7 mouse cellular contexts compared by ENCODE assay signal in the genomic region with DNA sequence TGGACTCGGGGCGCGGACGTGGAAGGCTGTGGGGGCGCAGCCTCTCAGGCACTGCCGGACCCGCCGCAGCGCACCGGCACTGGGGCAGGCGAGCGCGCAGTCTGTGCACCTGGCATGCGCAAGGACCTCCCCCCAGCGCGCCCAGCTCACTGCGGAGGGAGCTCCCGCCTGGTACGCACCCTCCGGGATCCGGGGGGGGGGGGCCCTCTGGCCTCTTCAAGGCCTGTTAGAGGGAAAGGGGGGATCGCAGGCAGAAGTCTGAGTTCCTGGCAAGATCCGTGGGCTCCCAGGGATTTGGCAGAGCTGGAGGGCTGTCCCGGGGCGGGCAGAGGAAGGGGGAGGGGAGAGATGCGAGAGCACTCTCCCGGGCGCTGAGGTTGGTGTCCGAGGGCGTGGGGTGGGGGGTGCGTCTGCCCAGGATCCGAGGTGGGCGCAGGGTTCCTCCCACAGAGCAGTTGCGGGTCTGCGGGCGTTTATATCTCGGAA. TPM values are rescaled to one million over a fixed set of nuclear protein-coding genes. Genes with fewer than 3 reads are reported as not detected.
DNase-seq lines count a peak whose midpoint lies in the region; ATAC-seq lines count a peak whose summit lies in the region.

No protein-coding gene starts in this region.

- no peaks in the 10 kb centered on the region for H3K27me3 ChIP-seq in forebrain, embryonic 14.5 days (replicated peaks; ENCODE audit: control insufficient read depth, insufficient read depth, low read length)
- no peaks in the 10 kb centered on the region; the same call in 1 of the 2 replicates for H3K27me3 ChIP-seq in neural tube, embryonic 11.5 days (ENCODE audit: control insufficient read depth, insufficient read depth, low read length)

- H3K9me3 ChIP-seq in forebrain, embryonic 14.5 days (replicated peaks; ENCODE audit: control insufficient read depth, low read length) = no peaks in the 10 kb centered on the region
- no peaks in the 10 kb centered on the region for H3K9me3 ChIP-seq in neural tube, embryonic 11.5 days (ENCODE audit: control insufficient read depth, low read length)

- peak overlapping the region; percentile 63 for H3K4me2 ChIP-seq in forebrain, embryonic 14.5 days (ENCODE audit: low read length)
- peak overlapping the region; percentile 71 for H3K4me2 ChIP-seq in neural tube, embryonic 11.5 days (ENCODE audit: low read depth)

- intact Hi-C loops in left cerebral cortex, postnatal 36 days (cut with DNase I) = no loop called here

- peak; percentile 28 for ATAC-seq in forebrain, embryonic 14.5 days
- ATAC-seq in neural tube, embryonic 11.5 days (ENCODE audit: insufficient read depth, low FRiP score, low TSS enrichment) = peak; percentile 14; the same call in 1 of the 2 replicates

- no peaks in the 10 kb centered on the region; the same call in 1 of the 2 replicates for H3K4me1 ChIP-seq in forebrain, embryonic 14.5 days (ENCODE audit: control insufficient read depth, insufficient read depth, low read length)
- no peaks in the 10 kb centered on the region for H3K4me1 ChIP-seq in neural tube, embryonic 11.5 days (ENCODE audit: control insufficient read depth, insufficient read depth, low read length)

- peak overlapping the region; percentile 53 for H3K4me3 ChIP-seq in forebrain, embryonic 14.5 days (ENCODE audit: low read depth, low read length)
- H3K4me3 ChIP-seq in neural tube, embryonic 11.5 days (ENCODE audit: low read depth, low read length) = peak overlapping the region; percentile 52

- peak overlapping the region; percentile 81; the same call in 1 of the 2 replicates for H3K27ac ChIP-seq in forebrain, embryonic 14.5 days (ENCODE audit: low read depth, low read length)
- no peak overlapping the region for H3K27ac ChIP-seq in neural tube, embryonic 11.5 days (ENCODE audit: low read depth, low read length)

- peak; percentile 21 to 38 for DNase-seq in left cerebral cortex, postnatal 36 days (ENCODE audit: low spot score in 2 of 2)
- no peak for DNase-seq in left cerebral cortex, adult 11 months (ENCODE audit: low spot score)
- peak; percentile 20 to 55 for DNase-seq in adrenal gland, postnatal 36 days
- DNase-seq in forebrain, embryonic 14.5 days (ENCODE audit: low spot score) = peak; percentile 47
- peak; percentile 32 for DNase-seq in kidney, postnatal 10 days
- DNase-seq in neural tube, embryonic 11.5 days (ENCODE audit: low spot score) = peak; percentile 39
- DNase-seq in frontal cortex, adult 2 months (ENCODE audit: extremely low spot score in 1 of 2, low spot score in 1 of 2) = no peak

- no peaks in the 10 kb centered on the region for H3K36me3 ChIP-seq in forebrain, embryonic 14.5 days (ENCODE audit: control insufficient read depth, insufficient read depth, low read length)
- H3K36me3 ChIP-seq in neural tube, embryonic 11.5 days (ENCODE audit: control insufficient read depth, insufficient read depth, low read length) = no peaks in the 10 kb centered on the region

- 39% methylated on average over 29 of the region's 37 CpGs for WGBS in forebrain, embryonic 14.5 days
- 20% methylated on average over 28 of the region's 37 CpGs for WGBS in neural tube, embryonic 11.5 days

- peak overlapping the region; percentile 71 for H3K9ac ChIP-seq in forebrain, embryonic 14.5 days (ENCODE audit: low read length)
- H3K9ac ChIP-seq in neural tube, embryonic 11.5 days (ENCODE audit: low read length) = no peak overlapping the region; the same call in 1 of the 2 replicates

RNA-seq across cellular contexts. Expression of a gene that starts 1.1 kb away (rescaled TPM):
- 10 to 100 TPM; 31.1 to 38.2 TPM for total RNA-seq in left cerebral cortex, postnatal 36 days (2021)
- total RNA-seq in adrenal gland, postnatal 36 days (2021) = 1 to 10 TPM; 7.2 to 8.5 TPM
- 12.4 and 14.6 TPM in 2 replicates for polyA plus RNA-seq in forebrain, embryonic 14.5 days (2014; fragmentation: Nextera tagmentation; extraction: Ambion mirVana)
- 3.4 and 4.0 TPM in 2 replicates for polyA plus RNA-seq in neural tube, embryonic 11.5 days (2014; fragmentation: Nextera tagmentation; extraction: Ambion mirVana)
- polyA plus RNA-seq in frontal cortex, adult 2 months (2012; rRNA removed) = 7.0 and 10.5 TPM in 2 replicates

Comparison
In these comparisons a context has a peak if more than half of its experiments do, and no peak if none do; other contexts are left out.
1. DNase-seq: peak in left cerebral cortex, postnatal 36 days (2 of 2), adrenal gland, postnatal 36 days (2 of 2), forebrain, embryonic 14.5 days (single experiment), kidney, postnatal 10 days (single experiment) and neural tube, embryonic 11.5 days (single experiment); none in left cerebral cortex, adult 11 months (single experiment) and frontal cortex, adult 2 months (0 of 2).